Mouse (Mus musculus) cortical plate, adult 2 months (tissue): ENCODE measurements around the gene Ins2. TPM values are rescaled to one million over a fixed set of nuclear protein-coding genes. Genes with fewer than 3 reads are reported as not detected.

Experiments
- H3K27ac ChIP-seq: fragments of 200-500 bp; 2 replicates; pipeline ENCODE4 v1.5.1; 2012; ENCODE audit warnings: low read length, control low read depth, inconsistent platforms; ENCODE audit not compliant: insufficient read depth
- H3K4me1 ChIP-seq: fragments of 200-500 bp; 2 replicates; pipeline ENCODE4 v1.6.1; 2011; ENCODE audit warnings: low read length; ENCODE audit not compliant: control insufficient read depth, insufficient read depth
- H3K4me3 ChIP-seq: fragments of 200-500 bp; 2 replicates; pipeline ENCODE4 v1.5.1; 2011; ENCODE audit warnings: mild to moderate bottlenecking, low read length, control low read depth; ENCODE audit not compliant: insufficient read depth
- CTCF ChIP-seq: fragments of 200-500 bp; IDR thresholded peaks from 2 replicates; pipeline ENCODE4 v1.5.1; 2011; ENCODE audit warnings: mild to moderate bottlenecking, control low read depth, low read length; ENCODE audit not compliant: insufficient read depth; ENCODE audit errors: extremely low read depth
- POLR2A ChIP-seq: fragments of 200-500 bp; IDR thresholded peaks from 2 replicates; pipeline ENCODE4 v1.6.1; 2011; ENCODE audit warnings: mild to moderate bottlenecking, low read length, control low read depth; ENCODE audit not compliant: insufficient read depth; ENCODE audit errors: extremely low read depth
- polyA plus RNA-seq: library from polyadenylated mRNA; depleted of rRNA; stranded (reverse); fragments of >200 nt; gene quantifications from 2 replicates; pipeline ENCODE4 v1.2.3, GENCODE M21; 2012; rRNA removed

Gene Ins2
- polyA plus RNA-seq, 1 experiment: not detected

DNA sequence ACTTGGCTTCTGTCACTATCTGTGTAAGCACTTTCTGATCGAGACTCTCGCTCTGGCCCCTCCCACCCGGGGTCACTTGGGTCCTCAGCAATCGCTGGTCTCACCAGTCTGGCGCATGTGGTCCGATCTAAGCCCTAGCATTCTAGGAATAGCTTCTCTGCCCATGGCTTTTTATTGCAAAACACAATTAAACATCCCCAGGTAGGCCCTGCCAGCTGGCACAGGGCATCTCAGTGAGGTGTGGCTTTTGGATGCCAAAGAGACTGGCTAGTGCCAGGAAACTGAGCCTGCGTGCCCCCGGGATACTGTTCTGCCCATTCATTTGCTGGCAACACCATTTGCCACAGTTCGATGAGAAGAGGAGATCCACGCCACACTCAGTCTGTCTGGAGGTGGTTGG lies 112.5 kb downstream of the Ins2 start:
- H3K27ac ChIP-seq: no peak overlapping the region
- TF ChIP-seq POLR2A (no peak), CTCF (no peak)
- no peaks in the 10 kb centered on the region for H3K4me1 ChIP-seq
- H3K4me3 ChIP-seq: no peak overlapping the region

DNA sequence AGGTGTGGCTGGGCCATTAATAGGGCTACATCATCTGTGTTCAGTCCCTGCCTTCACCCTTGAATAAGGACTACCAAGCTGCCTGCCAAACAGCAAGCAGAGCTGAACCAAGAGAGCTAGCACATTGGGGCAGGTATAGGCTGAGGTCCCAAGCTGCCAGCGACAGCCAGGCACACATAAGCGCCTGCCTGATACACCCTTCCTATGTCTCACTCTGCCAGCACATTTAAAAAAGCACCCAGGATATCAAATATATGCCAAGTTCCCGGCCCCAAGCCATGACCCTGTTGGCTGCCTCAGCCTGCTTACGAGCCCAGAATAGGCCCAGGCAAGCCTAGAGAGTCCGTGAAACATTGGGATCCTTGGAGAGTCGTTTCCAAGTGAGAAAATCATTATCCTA lies 113.4 kb downstream of the Ins2 start:
- H3K4me1 ChIP-seq: no peaks in the 10 kb centered on the region
- H3K27ac ChIP-seq: no peak overlapping the region
- no peak overlapping the region for H3K4me3 ChIP-seq
- TF ChIP-seq POLR2A (no peak), CTCF (no peak)

Other genes with a start within 250 kb of the Ins2 start
- gene Tnnt3, start 244.5 kb downstream of the Ins2 start, polyA plus RNA-seq: 0.19 and 0.40 TPM in 2 replicates
- gene Mrpl23, start 210.7 kb downstream of the Ins2 start, polyA plus RNA-seq: 69.3 and 74.0 TPM in 2 replicates
- gene Igf2, start 76.6 kb downstream of the Ins2 start, polyA plus RNA-seq: 56.8 and 69.6 TPM in 2 replicates
- gene Gm49394, start 73.4 kb downstream of the Ins2 start, polyA plus RNA-seq: not detected in 2 replicates
- 1.7 and 1.8 TPM in 2 replicates for gene Th, start 187.7 kb upstream of the Ins2 start, polyA plus RNA-seq
- gene Ascl2, start 225.9 kb upstream of the Ins2 start, polyA plus RNA-seq: 0.51 and 0.81 TPM in 2 replicates